11 mouse cellular contexts compared by ENCODE assay signal in the genomic region with DNA sequence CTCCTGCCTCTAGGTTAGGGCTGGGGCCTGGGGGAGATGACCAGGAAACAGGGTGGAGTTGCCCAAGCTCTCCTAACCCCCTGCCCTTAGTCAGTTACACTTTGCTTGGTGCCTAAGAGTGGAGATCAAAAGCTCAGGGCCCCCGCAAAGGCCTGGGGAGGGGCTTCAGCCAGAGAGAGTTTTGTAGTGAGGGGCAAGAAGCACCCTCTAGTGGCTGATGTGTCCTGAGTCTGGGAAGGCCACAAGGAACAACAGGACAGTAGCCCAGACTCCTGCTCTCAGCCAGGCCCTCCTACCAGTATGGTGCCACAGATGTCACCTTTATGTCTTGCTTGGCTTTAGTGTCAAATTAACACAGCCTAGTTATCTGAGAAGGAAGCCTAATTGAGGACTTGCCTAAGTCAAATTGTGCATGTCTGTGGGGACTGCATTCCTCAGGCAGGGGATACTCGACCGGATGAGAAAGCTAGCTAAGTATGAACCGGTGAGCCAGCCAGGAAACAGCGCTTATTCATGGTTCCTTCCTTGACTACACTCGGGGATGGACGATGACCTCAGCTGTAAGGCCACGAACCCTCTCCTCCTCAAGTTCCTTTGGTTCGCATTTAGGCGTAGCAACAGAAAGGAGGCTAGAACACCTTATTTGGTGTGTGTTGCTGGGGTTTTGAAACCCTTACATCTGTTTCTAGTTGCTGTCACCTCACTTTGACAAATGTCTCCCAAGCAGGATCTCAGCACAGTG. TPM values are rescaled to one million over a fixed set of nuclear protein-coding genes. Genes with fewer than 3 reads are reported as not detected.
DNase-seq lines count a peak whose midpoint lies in the region; ATAC-seq and TF ChIP-seq lines count a peak whose summit lies in the region.
"Had no signal": no experiment of that assay in that cellular context is flagged by ENCODE, and none has a peak within 500 bp of the region (broad histone marks: within the 10 kb centered on the region; RNA-seq: fewer than 3 reads in every experiment).

No protein-coding gene starts in this region.

- peak; percentile 33 for TF ChIP-seq CTCF in liver, embryonic 14.5 days (IDR thresholded peaks at IDR 0.05; ENCODE audit: low read depth)

- H3K9ac ChIP-seq in hindbrain, embryonic 16.5 days (ENCODE audit: low read depth, low read length), result no peak overlapping the region
- no peak overlapping the region for H3K9ac ChIP-seq in midbrain, embryonic 16.5 days (ENCODE audit: low read depth, low read length)
- no peak overlapping the region for H3K9ac ChIP-seq in liver, embryonic 14.5 days (replicated peaks)
- H3K9ac ChIP-seq: neural tube, embryonic 13.5 days had no signal

- TF ChIP-seq EP300 in liver, embryonic 14.5 days (IDR thresholded peaks at IDR 0.05; ENCODE audit: low read depth), result no peak

- H3K27ac ChIP-seq in hindbrain, embryonic 10.5 days, result peak overlapping the region; percentile 79; the same call in 1 of the 2 replicates
- no peak overlapping the region for H3K27ac ChIP-seq in hindbrain, embryonic 16.5 days (ENCODE audit: low read depth, low read length)
- peak overlapping the region; percentile 84 for H3K27ac ChIP-seq in midbrain, embryonic 10.5 days (replicated peaks)
- H3K27ac ChIP-seq in midbrain, embryonic 16.5 days (ENCODE audit: low read length), result no peak overlapping the region
- peak overlapping the region; percentile 83 for H3K27ac ChIP-seq in brown adipose tissue, adult 24 weeks (replicated peaks; ENCODE audit: low read depth, low read length)
- no peak overlapping the region for H3K27ac ChIP-seq in liver, embryonic 14.5 days
- H3K27ac ChIP-seq: neural tube, embryonic 13.5 days had no signal

- no peak overlapping the region for H3K4me2 ChIP-seq in hindbrain, embryonic 16.5 days (ENCODE audit: low read length)
- H3K4me2 ChIP-seq in midbrain, embryonic 16.5 days (ENCODE audit: low read length), result no peak overlapping the region
- no peak overlapping the region for H3K4me2 ChIP-seq in liver, embryonic 14.5 days (ENCODE audit: low read depth)
- H3K4me2 ChIP-seq: neural tube, embryonic 13.5 days had no signal

- H3K27me3 ChIP-seq in hindbrain, embryonic 10.5 days (ENCODE audit: insufficient read depth, poor library complexity, severe bottlenecking), result peaks cover 80% of the 10 kb centered on the region
- H3K27me3 ChIP-seq in hindbrain, embryonic 16.5 days (replicated peaks; ENCODE audit: control insufficient read depth, insufficient read depth, low read length), result peaks cover 46% of the 10 kb centered on the region
- peaks cover 78% of the 10 kb centered on the region for H3K27me3 ChIP-seq in midbrain, embryonic 10.5 days (ENCODE audit: low read depth, poor library complexity, severe bottlenecking)
- peaks cover 54% of the 10 kb centered on the region for H3K27me3 ChIP-seq in midbrain, embryonic 16.5 days (ENCODE audit: control insufficient read depth, insufficient read depth, low read depth, low read length)
- H3K27me3 ChIP-seq in liver, embryonic 14.5 days (ENCODE audit: control insufficient read depth, insufficient read depth, low read length), result peaks cover 34% of the 10 kb centered on the region

- WGBS in hindbrain, embryonic 10.5 days, result 57% methylated on average over 10 of the region's 10 CpGs
- 52% methylated on average over 10 of the region's 10 CpGs for WGBS in hindbrain, embryonic 16.5 days
- WGBS in midbrain, embryonic 10.5 days, result 57% methylated on average over 10 of the region's 10 CpGs
- WGBS in midbrain, embryonic 16.5 days, result 60% methylated on average over 10 of the region's 10 CpGs
- 38% methylated on average over 10 of the region's 10 CpGs for WGBS in liver, embryonic 14.5 days (ENCODE audit: insufficient replicate concordance)

- peaks cover 91% of the 10 kb centered on the region for H3K4me1 ChIP-seq in hindbrain, embryonic 10.5 days (replicated peaks)
- H3K4me1 ChIP-seq in hindbrain, embryonic 16.5 days (ENCODE audit: control insufficient read depth, insufficient read depth, low read depth, low read length), result peaks cover 29% of the 10 kb centered on the region
- peaks cover 84% of the 10 kb centered on the region for H3K4me1 ChIP-seq in midbrain, embryonic 10.5 days
- peaks cover 31% of the 10 kb centered on the region for H3K4me1 ChIP-seq in midbrain, embryonic 16.5 days (ENCODE audit: control insufficient read depth, insufficient read depth, low read length)
- H3K4me1 ChIP-seq in brown adipose tissue, adult 24 weeks (ENCODE audit: control insufficient read depth, insufficient read depth, insufficient read length, low read length), result peaks cover 8% of the 10 kb centered on the region; the same call in 1 of the 2 replicates
- peaks cover 16 to 20% of the 10 kb centered on the region in 2 experiments for H3K4me1 ChIP-seq in liver, embryonic 14.5 days (replicated peaks; ENCODE audit: control insufficient read depth in 2 of 2, insufficient read depth in 2 of 2, low read length in 1 of 2)

- no peaks in the 10 kb centered on the region for H3K36me3 ChIP-seq in hindbrain, embryonic 10.5 days
- no peaks in the 10 kb centered on the region for H3K36me3 ChIP-seq in hindbrain, embryonic 16.5 days (ENCODE audit: control insufficient read depth, insufficient read depth, low read length)
- H3K36me3 ChIP-seq in midbrain, embryonic 10.5 days, result 0 out of 2 replicates have a peak, but pooled peaks cover under 1% of the 10 kb centered on the region
- H3K36me3 ChIP-seq in midbrain, embryonic 16.5 days (ENCODE audit: control insufficient read depth, insufficient read depth, low read length), result no peaks in the 10 kb centered on the region
- 0 out of 2 replicates have a peak, but pooled peaks cover under 1% of the 10 kb centered on the region for H3K36me3 ChIP-seq in liver, embryonic 14.5 days (replicated peaks; ENCODE audit: control insufficient read depth, insufficient read depth, low read depth)
- H3K36me3 ChIP-seq: neural tube, embryonic 13.5 days had no signal

- DNase-seq in hindbrain, embryonic 10.5 days (ENCODE audit: low spot score), result peak; percentile 37
- peak; percentile 48 for DNase-seq in midbrain, embryonic 10.5 days (ENCODE audit: low spot score)
- DNase-seq in liver, embryonic 14.5 days (ENCODE audit: low read depth in 3 of 3, low spot score in 3 of 3), result no peak
- DNase-seq in spleen, postnatal 10 days (ENCODE audit: low spot score in 2 of 2), result no peak
- DNase-seq: heart, postnatal 10 days; right cerebral cortex, postnatal 4 days had no signal

- ATAC-seq in hindbrain, embryonic 16.5 days, result no peak
- no peak for ATAC-seq in midbrain, embryonic 16.5 days
- no peak for ATAC-seq in liver, embryonic 14.5 days (ENCODE audit: insufficient read depth)

- H3K9me3 ChIP-seq in hindbrain, embryonic 10.5 days, result no peaks in the 10 kb centered on the region
- H3K9me3 ChIP-seq in hindbrain, embryonic 16.5 days (ENCODE audit: control insufficient read depth, low read length), result no peaks in the 10 kb centered on the region
- no peaks in the 10 kb centered on the region for H3K9me3 ChIP-seq in midbrain, embryonic 10.5 days (replicated peaks)
- H3K9me3 ChIP-seq in midbrain, embryonic 16.5 days (replicated peaks; ENCODE audit: control insufficient read depth, low read length, poor library complexity, severe bottlenecking), result no peaks in the 10 kb centered on the region
- no peaks in the 10 kb centered on the region for H3K9me3 ChIP-seq in liver, embryonic 14.5 days (ENCODE audit: control insufficient read depth, low read length)
- H3K9me3 ChIP-seq: neural tube, embryonic 13.5 days had no signal

- H3K4me3 ChIP-seq in hindbrain, embryonic 10.5 days, result 0 out of 2 replicates have a peak overlapping the region, but pooled peaks have one; percentile 9
- H3K4me3 ChIP-seq in hindbrain, embryonic 16.5 days (ENCODE audit: low read length), result no peak overlapping the region
- H3K4me3 ChIP-seq in midbrain, embryonic 10.5 days, result 0 out of 2 replicates have a peak overlapping the region, but pooled peaks have one; percentile 12
- no peak overlapping the region for H3K4me3 ChIP-seq in midbrain, embryonic 16.5 days (ENCODE audit: low read depth, low read length)
- H3K4me3 ChIP-seq in brown adipose tissue, adult 24 weeks (ENCODE audit: insufficient read depth, low read depth, low read length), result no peak overlapping the region
- H3K4me3 ChIP-seq in liver, embryonic 14.5 days (ENCODE audit: insufficient read depth in 1 of 2, low read depth in 2 of 2, low read length in 2 of 2), result no peak overlapping the region
- H3K4me3 ChIP-seq: neural tube, embryonic 13.5 days had no signal

RNA-seq across cellular contexts. Expression of a gene that starts 2.7 kb away (rescaled TPM):
- 22.3 and 29.1 TPM in 2 replicates for polyA plus RNA-seq in hindbrain, embryonic 10.5 days (2016; fragmentation: Nextera tagmentation; extraction: Ambion mirVana)
- polyA plus RNA-seq in hindbrain, embryonic 16.5 days (2015; fragmentation: Nextera tagmentation; extraction: Ambion mirVana), result 17.2 and 22.2 TPM in 2 replicates
- polyA plus RNA-seq in midbrain, embryonic 10.5 days (2016; fragmentation: Nextera tagmentation; extraction: Ambion mirVana), result 26.8 and 27.6 TPM in 2 replicates
- polyA plus RNA-seq in midbrain, embryonic 16.5 days (2015; fragmentation: Nextera tagmentation; extraction: Ambion mirVana), result 20.6 and 20.7 TPM in 2 replicates
- polyA plus RNA-seq in brown adipose tissue, adult 24 weeks (2012; ENCODE audit: insufficient read depth, insufficient read length, missing spikeins), result 17.5 and 20.7 TPM in 2 replicates
- polyA plus RNA-seq in liver, embryonic 14.5 days (2012; rRNA removed), result 6.0 and 6.5 TPM in 2 replicates
- polyA plus RNA-seq in liver, embryonic 14.5 days (2014; fragmentation: Nextera tagmentation; extraction: Ambion mirVana), result 7.0 and 10.1 TPM in 2 replicates

RNA-seq across cellular contexts. Expression of a gene that starts 2.9 kb away (rescaled TPM):
- 9.2 and 17.3 TPM in 2 replicates for polyA plus RNA-seq in hindbrain, embryonic 10.5 days (2016; fragmentation: Nextera tagmentation; extraction: Ambion mirVana)
- polyA plus RNA-seq in hindbrain, embryonic 16.5 days (2015; fragmentation: Nextera tagmentation; extraction: Ambion mirVana), result 0.11 and 0.50 TPM in 2 replicates
- 26.3 and 30.9 TPM in 2 replicates for polyA plus RNA-seq in midbrain, embryonic 10.5 days (2016; fragmentation: Nextera tagmentation; extraction: Ambion mirVana)
- 0.19 and 0.41 TPM in 2 replicates for polyA plus RNA-seq in midbrain, embryonic 16.5 days (2015; fragmentation: Nextera tagmentation; extraction: Ambion mirVana)
- polyA plus RNA-seq in brown adipose tissue, adult 24 weeks (2012; ENCODE audit: insufficient read depth, insufficient read length, missing spikeins), result not detected in 2 replicates
- polyA plus RNA-seq in liver, embryonic 14.5 days (2012; rRNA removed), result not detected in 2 replicates
- polyA plus RNA-seq in liver, embryonic 14.5 days (2014; fragmentation: Nextera tagmentation; extraction: Ambion mirVana), result not detected in 2 replicates

RNA-seq across cellular contexts. Expression of a gene that starts 20.3 kb away (rescaled TPM):
- 7.0 and 7.9 TPM in 2 replicates for polyA plus RNA-seq in hindbrain, embryonic 10.5 days (2016; fragmentation: Nextera tagmentation; extraction: Ambion mirVana)
- polyA plus RNA-seq in hindbrain, embryonic 16.5 days (2015; fragmentation: Nextera tagmentation; extraction: Ambion mirVana), result 15.5 and 16.4 TPM in 2 replicates
- 7.0 and 7.7 TPM in 2 replicates for polyA plus RNA-seq in midbrain, embryonic 10.5 days (2016; fragmentation: Nextera tagmentation; extraction: Ambion mirVana)
- 13.8 and 16.2 TPM in 2 replicates for polyA plus RNA-seq in midbrain, embryonic 16.5 days (2015; fragmentation: Nextera tagmentation; extraction: Ambion mirVana)
- 4.3 and 6.0 TPM in 2 replicates for polyA plus RNA-seq in brown adipose tissue, adult 24 weeks (2012; ENCODE audit: insufficient read depth, insufficient read length, missing spikeins)
- polyA plus RNA-seq in liver, embryonic 14.5 days (2012; rRNA removed), result 1.1 and 1.2 TPM in 2 replicates
- 0.58 and 0.59 TPM in 2 replicates for polyA plus RNA-seq in liver, embryonic 14.5 days (2014; fragmentation: Nextera tagmentation; extraction: Ambion mirVana)

RNA-seq across cellular contexts. Expression of a gene that starts 24.4 kb away (rescaled TPM):
- 3.0 and 3.3 TPM in 2 replicates for polyA plus RNA-seq in hindbrain, embryonic 10.5 days (2016; fragmentation: Nextera tagmentation; extraction: Ambion mirVana)
- 9.0 and 10.6 TPM in 2 replicates for polyA plus RNA-seq in hindbrain, embryonic 16.5 days (2015; fragmentation: Nextera tagmentation; extraction: Ambion mirVana)
- polyA plus RNA-seq in midbrain, embryonic 10.5 days (2016; fragmentation: Nextera tagmentation; extraction: Ambion mirVana), result 1.5 and 2.4 TPM in 2 replicates
- 6.4 and 9.5 TPM in 2 replicates for polyA plus RNA-seq in midbrain, embryonic 16.5 days (2015; fragmentation: Nextera tagmentation; extraction: Ambion mirVana)
- not detected in 2 replicates for polyA plus RNA-seq in brown adipose tissue, adult 24 weeks (2012; ENCODE audit: insufficient read depth, insufficient read length, missing spikeins)
- polyA plus RNA-seq in liver, embryonic 14.5 days (2012; rRNA removed), result 0.16 and 0.18 TPM in 2 replicates
- polyA plus RNA-seq in liver, embryonic 14.5 days (2014; fragmentation: Nextera tagmentation; extraction: Ambion mirVana), result 0.04 TPM in 1 of 2 replicates, not detected in the other
- polyA plus RNA-seq: thymus, postnatal 0 days had no signal

RNA-seq across cellular contexts. Expression of a gene that starts 31.2 kb away (rescaled TPM):
- 276 and 327 TPM in 2 replicates for polyA plus RNA-seq in hindbrain, embryonic 10.5 days (2016; fragmentation: Nextera tagmentation; extraction: Ambion mirVana)
- 125 and 138 TPM in 2 replicates for polyA plus RNA-seq in hindbrain, embryonic 16.5 days (2015; fragmentation: Nextera tagmentation; extraction: Ambion mirVana)
- 282 and 358 TPM in 2 replicates for polyA plus RNA-seq in midbrain, embryonic 10.5 days (2016; fragmentation: Nextera tagmentation; extraction: Ambion mirVana)
- polyA plus RNA-seq in midbrain, embryonic 16.5 days (2015; fragmentation: Nextera tagmentation; extraction: Ambion mirVana), result 117 and 136 TPM in 2 replicates
- polyA plus RNA-seq in brown adipose tissue, adult 24 weeks (2012; ENCODE audit: insufficient read depth, insufficient read length, missing spikeins), result 638 and 747 TPM in 2 replicates
- 163 and 443 TPM in 2 replicates for polyA plus RNA-seq in liver, embryonic 14.5 days (2012; rRNA removed)
- polyA plus RNA-seq in liver, embryonic 14.5 days (2014; fragmentation: Nextera tagmentation; extraction: Ambion mirVana), result 298 and 303 TPM in 2 replicates

Comparison
In these comparisons a context has a peak if more than half of its experiments do, and no peak if none do; other contexts are left out.
1. H3K27ac ChIP-seq: peak in hindbrain, embryonic 10.5 days (single experiment), midbrain, embryonic 10.5 days (single experiment) and brown adipose tissue, adult 24 weeks (single experiment); none in hindbrain, embryonic 16.5 days (single experiment), midbrain, embryonic 16.5 days (single experiment) and liver, embryonic 14.5 days (single experiment).
2. H3K4me3 ChIP-seq: peak in hindbrain, embryonic 10.5 days (single experiment) and midbrain, embryonic 10.5 days (single experiment); none in hindbrain, embryonic 16.5 days (single experiment), midbrain, embryonic 16.5 days (single experiment), brown adipose tissue, adult 24 weeks (single experiment) and liver, embryonic 14.5 days (0 of 2).
3. DNase-seq: peak in hindbrain, embryonic 10.5 days (single experiment) and midbrain, embryonic 10.5 days (single experiment); none in liver, embryonic 14.5 days (0 of 3) and spleen, postnatal 10 days (0 of 2).